Mouse (Mus musculus) thymus, adult 2 months (tissue): Measurements from ENCODE around the gene Myo1g. TPM values are rescaled to one million over a fixed set of nuclear protein-coding genes. Genes with fewer than 3 reads are reported as not detected.

Experiments
- DNase-seq: peaks from one replicate; pipeline ENCODE4 v3.0.0; 2021
- H3K27ac ChIP-seq: fragments of 200-500 bp; 2 replicates; pipeline ENCODE4 v1.5.1; 2012; ENCODE audit warnings: low read length, control low read depth; ENCODE audit not compliant: control insufficient read depth, insufficient read depth
- H3K27me3 ChIP-seq: fragments of 200-500 bp; 2 replicates; pipeline ENCODE4 v1.6.1; 2012; ENCODE audit warnings: mild to moderate bottlenecking, low read length, moderate library complexity, mixed read lengths; ENCODE audit not compliant: control insufficient read depth, insufficient read depth
- H3K36me3 ChIP-seq: fragments of 200-500 bp; 2 replicates; pipeline ENCODE4 v1.6.1; 2012; ENCODE audit warnings: mild to moderate bottlenecking, low read length, moderate library complexity; ENCODE audit not compliant: control insufficient read depth, insufficient read depth
- H3K4me1 ChIP-seq: fragments of 200-500 bp; replicated peaks from 2 replicates; pipeline ENCODE4 v1.6.1; 2012; ENCODE audit warnings: low read length; ENCODE audit not compliant: control insufficient read depth, insufficient read depth
- H3K4me3 ChIP-seq: fragments of 200-500 bp; 2 replicates; pipeline ENCODE4 v1.5.1; 2012; ENCODE audit warnings: mild to moderate bottlenecking, low read length, control low read depth, moderate library complexity; ENCODE audit not compliant: control insufficient read depth, insufficient read depth
- CTCF ChIP-seq: fragments of 200-500 bp; IDR thresholded peaks from 2 replicates; pipeline ENCODE4 v1.5.1; 2012; ENCODE audit warnings: mild to moderate bottlenecking, control low read depth, low read length, moderate library complexity, borderline replicate concordance; ENCODE audit not compliant: control insufficient read depth, poor library complexity, insufficient read depth; ENCODE audit errors: extremely low read depth
- POLR2A ChIP-seq: fragments of 200-500 bp; IDR thresholded peaks from 2 replicates; pipeline ENCODE4 v1.6.1; 2012; ENCODE audit warnings: mild to moderate bottlenecking, low read length, control low read depth, moderate library complexity; ENCODE audit not compliant: control insufficient read depth, poor library complexity, insufficient read depth; ENCODE audit errors: extremely low read depth
- WGBS: fragments of 180-500 bp; shearing (Covaris S2); methylation state at CpG from one replicate; pipeline ENCODE4 v1.1.7; 2018; 5-methylcytosine and 5-hydroxymethylcytosine counted together
- polyA plus RNA-seq: library from polyadenylated mRNA; depleted of rRNA; stranded (reverse); fragments of >200 nt; gene quantifications from 2 replicates; pipeline ENCODE4 v1.2.3, GENCODE M21; 2012

Gene Myo1g
- polyA plus RNA-seq, 1 experiment: 216 TPM

- DNase-seq: no peak
- no peaks in the 10 kb centered on the region for H3K27me3 ChIP-seq
- TF ChIP-seq POLR2A (no peak), CTCF (no peak)
- no peak overlapping the region for H3K4me3 ChIP-seq
- WGBS: 85% methylated on average over 6 of the region's 6 CpGs
- no peaks in the 10 kb centered on the region for H3K36me3 ChIP-seq
- no peak overlapping the region for H3K27ac ChIP-seq
- peaks cover 5% of the 10 kb centered on the region; the same call in 1 of the 2 replicates for H3K4me1 ChIP-seq
Measured at GRCm38 (mm10) chr11:6481669-6482185, 39.0 kb downstream of the Myo1g start.

- peaks cover 5% of the 10 kb centered on the region; the same call in 1 of the 2 replicates for H3K4me1 ChIP-seq
- no peak overlapping the region for H3K27ac ChIP-seq
- no peaks in the 10 kb centered on the region for H3K36me3 ChIP-seq
- no peak for TF ChIP-seq CTCF
- no peak for TF ChIP-seq POLR2A
- DNase-seq: no peak
- WGBS: 82% methylated on average over 13 of the region's 13 CpGs
- no peaks in the 10 kb centered on the region for H3K27me3 ChIP-seq
- no peak overlapping the region for H3K4me3 ChIP-seq
Measured at GRCm38 (mm10) chr11:6480681-6481405, 39.9 kb downstream of the Myo1g start.

- 95% methylated on average over 7 of the region's 7 CpGs for WGBS
- TF ChIP-seq CTCF (no peak), POLR2A (no peak)
- no peak overlapping the region for H3K4me3 ChIP-seq
- DNase-seq: no peak
- no peaks in the 10 kb centered on the region for H3K27me3 ChIP-seq
- peaks cover 5% of the 10 kb centered on the region; the same call in 1 of the 2 replicates for H3K4me1 ChIP-seq
- H3K36me3 ChIP-seq: no peaks in the 10 kb centered on the region
- H3K27ac ChIP-seq: no peak overlapping the region
Measured at GRCm38 (mm10) chr11:6480191-6480590, 40.6 kb downstream of the Myo1g start.

GRCm38 (mm10) chr11:6479231-6479630 is 41.5 kb downstream of the Myo1g start:
- DNase-seq: no peak
- Histone ChIP-seq H3K27ac (no peak overlapping the region), H3K27me3 (no peaks in the 10 kb centered on the region), H3K4me1 (peaks cover 5% of the 10 kb centered on the region; the same call in 1 of the 2 replicates), H3K4me3 (no peak overlapping the region), H3K36me3 (no peaks in the 10 kb centered on the region)
- TF ChIP-seq POLR2A (no peak), CTCF (no peak)
- 92% methylated on average over 2 of the region's 2 CpGs for WGBS

GRCm38 (mm10) chr11:6477350-6477749 is 43.4 kb downstream of the Myo1g start:
- Histone ChIP-seq H3K36me3 (peaks cover 1% of the 10 kb centered on the region; the same call in 1 of the 2 replicates), H3K4me3 (no peak overlapping the region), H3K27me3 (no peaks in the 10 kb centered on the region), H3K4me1 (peaks cover 5% of the 10 kb centered on the region; the same call in 1 of the 2 replicates), H3K27ac (no peak overlapping the region)
- WGBS: 98% methylated on average over 1 of the region's 1 CpGs
- no peak for DNase-seq
- TF ChIP-seq POLR2A: no peak
- no peak for TF ChIP-seq CTCF

- Histone ChIP-seq H3K4me1 (peaks cover 5% of the 10 kb centered on the region; the same call in 1 of the 2 replicates), H3K27ac (no peak overlapping the region), H3K27me3 (no peaks in the 10 kb centered on the region), H3K4me3 (no peak overlapping the region), H3K36me3 (peaks cover 3% of the 10 kb centered on the region; the same call in 1 of the 2 replicates)
- DNase-seq: no peak
- WGBS: 84% methylated on average over 6 of the region's 6 CpGs
- TF ChIP-seq CTCF (no peak), POLR2A (no peak)
Measured at GRCm38 (mm10) chr11:6476876-6477275, 43.9 kb downstream of the Myo1g start.
